Mouse (Mus musculus) E14TG2a.4 (cell line): ENCODE results near the gene Flad1.

ENCODE experiments used
- CTCF ChIP-seq: conservative IDR thresholded peaks from 2 replicates; pipeline ENCODE4 v1.5.1; 2014; ENCODE audit warnings: low read length
- POU5F1 ChIP-seq: IDR thresholded peaks from 2 replicates; pipeline ENCODE4 v1.6.1; 2014; ENCODE audit warnings: low read length, borderline replicate concordance

GRCm38 (mm10) chr3:89430171-89431159, 18.8 kb upstream of the Flad1 start, which contains the start of gene Pygo2:
- TF ChIP-seq CTCF = no peak
- TF ChIP-seq POU5F1 = no peak
